In the genomic region with DNA sequence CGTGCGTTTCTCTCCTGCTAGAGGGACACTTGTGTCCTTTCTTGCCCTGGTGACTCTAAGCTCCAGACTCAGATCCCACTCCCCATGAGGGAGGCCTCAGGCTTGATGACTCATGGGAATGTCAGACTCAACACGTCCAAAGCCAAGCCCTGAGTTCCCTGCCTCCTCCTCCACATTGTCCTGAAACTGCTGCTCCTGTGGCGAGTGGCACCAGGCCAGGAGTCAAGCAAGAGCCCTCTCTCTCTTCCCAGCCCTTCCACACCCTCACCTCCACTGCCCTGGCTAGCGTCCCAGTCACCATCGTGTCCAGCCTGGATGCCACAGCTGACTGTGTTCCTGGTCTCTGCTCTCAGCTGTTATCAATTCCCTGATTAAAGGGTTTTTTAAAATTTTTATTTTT, we compare ENCODE assay signal across 8 mouse cellular contexts.
DNase-seq lines count a peak whose midpoint lies in the region; ATAC-seq lines count a peak whose summit lies in the region.
"Had no signal": no experiment of that assay in that cellular context is flagged by ENCODE, and none has a peak within 500 bp of the region (broad histone marks: within the 10 kb centered on the region; RNA-seq: fewer than 3 reads in every experiment).

No protein-coding gene starts in this region.

- H3K4me2 ChIP-seq in heart, embryonic 14.5 days (ENCODE audit: low read length), result peak overlapping the region; percentile 20; the same call in 1 of the 2 replicates

- no peaks in the 10 kb centered on the region for H3K9me3 ChIP-seq in heart, embryonic 14.5 days (ENCODE audit: control insufficient read depth, low read length)
- no peaks in the 10 kb centered on the region for H3K9me3 ChIP-seq in limb, embryonic 10.5 days (replicated peaks)

- no peak overlapping the region for H3K4me3 ChIP-seq in heart, embryonic 14.5 days (ENCODE audit: control insufficient read depth in 1 of 2, insufficient read depth in 1 of 2, low read depth in 1 of 2, low read length in 2 of 2)
- H3K4me3 ChIP-seq in limb, embryonic 10.5 days, result no peak overlapping the region

- peak; percentile 73 for ATAC-seq in heart, embryonic 14.5 days (ENCODE audit: insufficient number of reproducible peaks, insufficient read depth, low FRiP score, low read depth)

- H3K4me1 ChIP-seq in heart, embryonic 14.5 days (ENCODE audit: control insufficient read depth in 2 of 2, insufficient read depth in 2 of 2, low read length in 2 of 2), result peaks cover 11 to 13% of the 10 kb centered on the region in 2 experiments
- H3K4me1 ChIP-seq in limb, embryonic 10.5 days, result peaks cover 10% of the 10 kb centered on the region; the same call in 1 of the 2 replicates

- H3K9ac ChIP-seq in heart, embryonic 14.5 days (ENCODE audit: low read length), result no peak overlapping the region

- no peaks in the 10 kb centered on the region for H3K36me3 ChIP-seq in heart, embryonic 14.5 days (ENCODE audit: control insufficient read depth, insufficient read depth, low read length)
- no peaks in the 10 kb centered on the region for H3K36me3 ChIP-seq in limb, embryonic 10.5 days

- H3K27ac ChIP-seq in heart, embryonic 14.5 days (replicated peaks in 1 of 2; ENCODE audit: control insufficient read depth in 1 of 2, insufficient read depth in 1 of 2, low read depth in 2 of 2, low read length in 2 of 2), result peak overlapping the region; percentile 57 to 74
- H3K27ac ChIP-seq in limb, embryonic 10.5 days, result no peak overlapping the region

- WGBS in heart, embryonic 14.5 days, result 18% methylated on average over 6 of the region's 6 CpGs
- WGBS in limb, embryonic 10.5 days, result 84% methylated on average over 6 of the region's 6 CpGs

- no peaks in the 10 kb centered on the region for H3K27me3 ChIP-seq in heart, embryonic 14.5 days (ENCODE audit: control insufficient read depth, insufficient read depth, low read length)
- H3K27me3 ChIP-seq in limb, embryonic 10.5 days (ENCODE audit: low read depth, poor library complexity, severe bottlenecking), result no peaks in the 10 kb centered on the region

- DNase-seq in Muller cell, postnatal 12 days (ENCODE audit: inconsistent ontology term), result peak; percentile 92
- peak; percentile 43 to 61 for DNase-seq in adrenal gland, postnatal 36 days
- peak; percentile 68 for DNase-seq in lung, postnatal 14 days
- DNase-seq in limb, embryonic 10.5 days (ENCODE audit: low spot score), result no peak
- no peak for DNase-seq in left cerebral cortex, adult 9 months (ENCODE audit: low spot score in 2 of 2)
- DNase-seq in layer of hippocampus, adult 9-11 months, result no peak
- DNase-seq: right cerebral cortex, postnatal 25 days had no signal

Comparison
In these comparisons a context has a peak if more than half of its experiments do, and no peak if none do; other contexts are left out.
1. DNase-seq: peak in Muller cell, postnatal 12 days (single experiment), adrenal gland, postnatal 36 days (2 of 2) and lung, postnatal 14 days (single experiment); none in limb, embryonic 10.5 days (single experiment), left cerebral cortex, adult 9 months (0 of 2) and layer of hippocampus, adult 9-11 months (single experiment).